Mouse (Mus musculus) mammary gland, adult 2 months (tissue): ENCODE results near the gene Rnf25. TPM values are rescaled to one million over a fixed set of nuclear protein-coding genes. Genes with fewer than 3 reads are reported as not detected.

Experiments used
- polyA plus RNA-seq: library from polyadenylated mRNA; depleted of rRNA; stranded (reverse); fragments of >200 nt; gene quantifications from 2 replicates; pipeline ENCODE4 v1.2.3, GENCODE M21; 2012; ENCODE audit warnings: low replicate concordance; rRNA removed

Rnf25 gene
- 36.2 and 68.0 TPM in 2 replicates for polyA plus RNA-seq

DNA sequence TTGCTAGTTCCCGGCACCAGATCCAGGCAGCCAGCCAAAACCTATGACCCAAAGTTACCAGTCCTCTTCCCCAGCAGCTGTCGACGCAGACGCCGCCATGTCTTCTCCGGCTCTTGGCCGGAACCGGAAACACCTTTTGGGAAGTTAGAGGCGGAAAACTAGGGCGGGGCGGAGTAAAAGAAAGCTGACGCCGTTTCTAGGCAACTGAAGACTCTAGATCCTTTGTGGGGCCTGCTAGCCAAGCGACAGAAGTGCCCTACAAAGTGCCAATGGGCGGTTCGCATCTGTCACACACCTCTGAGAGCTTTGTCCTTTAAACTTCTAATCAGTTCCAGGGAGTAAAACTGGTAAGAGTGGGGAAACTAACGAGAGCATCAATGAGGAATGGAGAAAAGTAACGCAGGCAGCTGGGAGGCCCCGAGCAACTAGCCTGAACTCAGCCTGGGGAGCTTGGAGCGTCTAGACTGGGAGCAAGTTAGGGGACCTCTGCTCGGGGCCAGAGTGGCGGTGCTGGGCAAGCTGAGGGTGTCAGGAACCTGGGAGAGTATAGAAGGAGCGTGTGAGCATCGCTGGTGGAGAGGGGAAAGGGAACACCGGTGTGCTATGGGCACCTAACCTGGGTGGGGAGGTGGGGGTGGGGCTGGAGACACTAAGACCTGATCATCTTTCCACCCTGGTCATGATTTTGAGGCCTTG lies at the start of gene Rnf25, which contains the start of gene Stk36:
Gene Rnf25 (minus strand): TSS at position 131 of the 696 bp plus-strand sequence.
Gene Stk36 (plus strand): TSS at position 179 of the 696 bp plus-strand sequence.

DNA sequence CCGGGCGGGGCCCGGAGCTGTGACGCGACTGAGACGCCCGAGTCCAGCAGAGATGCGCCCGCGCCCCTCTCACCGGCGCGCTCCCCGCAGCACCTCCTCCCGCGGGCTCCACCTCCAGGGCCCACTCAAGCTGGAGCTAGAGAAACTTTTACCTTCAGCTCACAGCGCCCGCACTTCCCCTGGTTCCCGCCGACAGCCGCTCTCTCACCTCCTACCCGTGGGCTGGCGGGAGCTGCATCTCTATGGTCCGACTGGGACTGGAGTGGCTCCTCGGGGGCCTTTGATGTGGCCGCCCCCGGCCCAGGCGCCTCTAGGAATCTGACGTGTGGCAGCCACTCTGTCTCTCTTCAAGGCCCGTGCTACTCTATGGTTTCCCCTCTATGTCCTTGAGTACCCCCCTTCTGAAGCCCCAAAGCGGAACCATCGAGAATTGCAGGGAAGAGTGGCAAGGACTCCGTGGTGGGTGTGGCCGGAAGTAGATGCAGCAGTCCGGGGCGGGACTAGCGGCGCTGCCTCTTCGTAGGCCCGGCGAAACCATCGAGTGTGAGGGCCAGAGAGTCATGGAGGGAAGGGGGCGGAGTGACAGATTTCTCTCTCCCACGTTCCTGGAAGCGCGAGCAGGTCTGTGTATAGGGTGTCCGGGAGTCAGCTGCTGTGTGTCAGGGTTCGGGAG lies 13.3 kb downstream of the Rnf25 start, which contains the start of the genes Zfp142 and Bcs1l:
Gene Zfp142 (minus strand): TSS at position 474 of the 673 bp plus-strand sequence.
Gene Bcs1l (plus strand): TSS at position 517 of the 673 bp plus-strand sequence.

DNA sequence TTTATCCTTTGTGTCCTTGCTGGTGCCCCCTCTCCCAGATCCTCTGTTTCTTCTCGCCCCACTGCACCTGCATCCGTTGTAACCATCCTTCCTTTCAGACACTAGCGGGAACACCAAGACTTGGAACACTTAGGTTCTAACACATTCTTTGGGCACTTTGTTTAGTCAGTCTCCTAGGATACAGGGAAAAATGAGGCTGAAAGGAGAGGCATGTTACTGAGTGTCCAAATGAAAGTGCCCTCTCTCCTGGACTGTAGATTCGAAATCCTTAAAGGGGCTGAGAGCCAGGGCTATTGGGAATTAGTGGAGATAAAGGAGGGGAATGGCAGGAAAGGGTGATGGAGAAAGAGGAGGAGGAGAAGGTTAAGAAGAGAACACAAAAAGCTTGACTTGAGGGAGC lies 57.0 kb downstream of the Rnf25 start, which contains the start of gene Usp37:
Gene Usp37 (minus strand): TSS at position 101 of the 400 bp plus-strand sequence.

Other genes starting within 250 kb of the Rnf25 start
- 0.43 and 0.66 TPM in 2 replicates for gene Catip, start 239.3 kb downstream of the Rnf25 start, polyA plus RNA-seq
- 78.2 and 92.6 TPM in 2 replicates for gene Slc11a1, start 226.2 kb downstream of the Rnf25 start, polyA plus RNA-seq
- gene Ctdsp1, start 209.9 kb downstream of the Rnf25 start, polyA plus RNA-seq = 175 and 185 TPM in 2 replicates
- gene Vil1, start 192.0 kb downstream of the Rnf25 start, polyA plus RNA-seq = 0.17 and 0.19 TPM in 2 replicates
- 14.1 and 28.1 TPM in 2 replicates for gene Cnot9, start 95.3 kb downstream of the Rnf25 start, polyA plus RNA-seq
- 18.1 TPM in 1 of 2 replicates, not detected in the other for gene Plcd4, start 58.5 kb downstream of the Rnf25 start, polyA plus RNA-seq
- gene Usp37, start 57.1 kb downstream of the Rnf25 start, polyA plus RNA-seq = 2.3 and 4.1 TPM in 2 replicates
- gene Zfp142, start 13.2 kb downstream of the Rnf25 start, polyA plus RNA-seq = 16.4 and 16.8 TPM in 2 replicates
- 15.4 and 35.9 TPM in 2 replicates for gene Bcs1l, start 13.1 kb downstream of the Rnf25 start, polyA plus RNA-seq
- gene Stk36, start within 50 bp of the Rnf25 start, polyA plus RNA-seq = 3.5 and 4.7 TPM in 2 replicates
- 18.3 and 26.3 TPM in 2 replicates for gene Ttll4, start 60.3 kb upstream of the Rnf25 start, polyA plus RNA-seq
- 20.0 and 31.0 TPM in 2 replicates for gene Cyp27a1, start 112.2 kb upstream of the Rnf25 start, polyA plus RNA-seq
- gene Prkag3, start 147.8 kb upstream of the Rnf25 start, polyA plus RNA-seq = 0.22 and 22.5 TPM in 2 replicates
- 2.4 and 5.8 TPM in 2 replicates for gene Wnt6, start 170.5 kb upstream of the Rnf25 start, polyA plus RNA-seq
- 2.9 and 5.3 TPM in 2 replicates for gene Wnt10a, start 190.1 kb upstream of the Rnf25 start, polyA plus RNA-seq